Mouse (Mus musculus) neural tube, embryonic 15.5 days (tissue): Measurements from ENCODE around the gene Notch3. TPM values are rescaled to one million over a fixed set of nuclear protein-coding genes. Genes with fewer than 3 reads are reported as not detected.
"Not testable (repeated sequence)": the region's sequence is repeated elsewhere in the genome, so short reads cannot be mapped to it uniquely, and the experiment has no call there.

Source experiments
- ATAC-seq: fragments of 200-750 bp; cut with Nextera tagmentation; 2 replicates; pipeline ENCODE4 v1.8.0; 2017; ENCODE audit warnings: mild to moderate bottlenecking, moderate TSS enrichment, moderate library complexity; ENCODE audit not compliant: low FRiP score
- H3K27ac ChIP-seq: fragments of 300-500 bp; sonication (generic); replicated peaks from 2 replicates; pipeline ENCODE4 v1.5.1; 2015; ENCODE audit warnings: mild to moderate bottlenecking, inconsistent platforms
- H3K27me3 ChIP-seq: fragments of 300-500 bp; sonication (generic); replicated peaks from 2 replicates; pipeline ENCODE4 v1.6.1; 2015; ENCODE audit warnings: inconsistent platforms
- H3K36me3 ChIP-seq: fragments of 300-500 bp; sonication (generic); 2 replicates; pipeline ENCODE4 v1.6.1; 2015; ENCODE audit warnings: inconsistent platforms
- H3K4me1 ChIP-seq: fragments of 300-500 bp; sonication (generic); 2 replicates; pipeline ENCODE4 v1.6.1; 2015; ENCODE audit warnings: inconsistent platforms
- H3K4me2 ChIP-seq: fragments of 300-500 bp; sonication (generic); 2 replicates; pipeline ENCODE4 v1.6.1; 2015; ENCODE audit warnings: inconsistent platforms, mild to moderate bottlenecking, moderate library complexity
- H3K4me3 ChIP-seq: fragments of 300-500 bp; sonication (generic); replicated peaks from 2 replicates; pipeline ENCODE4 v1.5.1; 2015; ENCODE audit warnings: mild to moderate bottlenecking, inconsistent platforms
- H3K9ac ChIP-seq: fragments of 300-500 bp; sonication (generic); replicated peaks from 2 replicates; pipeline ENCODE4 v1.6.1; 2015; ENCODE audit warnings: mild to moderate bottlenecking, inconsistent platforms
- H3K9me3 ChIP-seq: fragments of 300-500 bp; sonication (generic); replicated peaks from 2 replicates; pipeline ENCODE4 v1.6.1; 2016; ENCODE audit warnings: inconsistent platforms
- WGBS: fragments of 180-500 bp; shearing (Covaris S2); methylation state at CpG from one replicate; pipeline ENCODE4 v1.1.7; 2015; ENCODE audit warnings: mixed read lengths; 5-methylcytosine and 5-hydroxymethylcytosine counted together
- polyA plus RNA-seq: library from polyadenylated mRNA; unstranded; fragments of >200 nt; fragmentation: Nextera tagmentation; extraction: Ambion mirVana; gene quantifications from 2 replicates; pipeline ENCODE4 v1.2.1, GENCODE M21; 2015

Gene Notch3
- polyA plus RNA-seq, 1 experiment from 2014 or later, result 6.1 TPM

- ATAC-seq, result no peak
- H3K9ac ChIP-seq, result no peak overlapping the region
Observed at GRCm38 (mm10) chr17:32116586-32117286, 49.9 kb downstream of the Notch3 start.

GRCm38 (mm10) chr17:32114486-32114885, 52.2 kb downstream of the Notch3 start:
- peak overlapping the region; percentile 98 for H3K4me2 ChIP-seq
- ATAC-seq, H3K36me3 ChIP-seq, H3K27me3 ChIP-seq, H3K9me3 ChIP-seq: not testable (repeated sequence)
- peak overlapping the region; percentile 60 for H3K4me3 ChIP-seq
- H3K4me1 ChIP-seq, result peaks cover 44% of the 10 kb centered on the region
- H3K27ac ChIP-seq, result peak overlapping the region; percentile 77; the same call in 1 of the 2 replicates
- 46% methylated on average over 5 of the region's 5 CpGs for WGBS
- peak overlapping the region; percentile 59 for H3K9ac ChIP-seq

More at GRCm38 (mm10) chr17:32116586-32117286, 49.9 kb downstream of the Notch3 start:
- 83% methylated on average over 6 of the region's 6 CpGs for whole genome bisulfite sequencing
- Histone ChIP-seq H3K9me3 (no peaks in the 10 kb centered on the region), H3K4me3 (no peak overlapping the region), H3K36me3 (no peaks in the 10 kb centered on the region), H3K4me2 (no peak overlapping the region), H3K4me1 (peaks cover 44% of the 10 kb centered on the region), H3K27ac (no peak overlapping the region), H3K27me3 (peaks cover 5% of the 10 kb centered on the region; the same call in 1 of the 2 replicates)

- no peaks in the 10 kb centered on the region for H3K9me3 ChIP-seq
- WGBS, result under 1% methylated on average over 56 of the region's 56 CpGs
- H3K36me3 ChIP-seq, result no peaks in the 10 kb centered on the region
- peak; percentile 68 for ATAC-seq
- peak overlapping the region; percentile 60 for H3K4me3 ChIP-seq
- H3K4me1 ChIP-seq, result peaks cover 42% of the 10 kb centered on the region
- peak overlapping the region; percentile 59 for H3K9ac ChIP-seq
- peak overlapping the region; percentile 77 for H3K27ac ChIP-seq
- peak overlapping the region; percentile 98 for H3K4me2 ChIP-seq
- peaks cover 5% of the 10 kb centered on the region for H3K27me3 ChIP-seq
Observed at GRCm38 (mm10) chr17:32113523-32114421, 52.9 kb downstream of the Notch3 start.

- ATAC-seq, result peak; percentile 40; the same call in 1 of the 2 replicates
- WGBS, result 9% methylated on average over 8 of the region's 8 CpGs
- Histone ChIP-seq H3K27ac (no peak overlapping the region), H3K4me2 (peak overlapping the region; percentile 98), H3K4me3 (peak overlapping the region; percentile 60), H3K4me1 (peaks cover 36% of the 10 kb centered on the region), H3K9me3 (no peaks in the 10 kb centered on the region), H3K36me3 (no peaks in the 10 kb centered on the region), H3K27me3 (peaks cover 5% of the 10 kb centered on the region), H3K9ac (peak overlapping the region; percentile 59; the same call in 1 of the 2 replicates)
Observed at GRCm38 (mm10) chr17:32113255-32113522, 53.5 kb downstream of the Notch3 start.

GRCm38 (mm10) chr17:32112434-32113254, 54.0 kb downstream of the Notch3 start:
- Histone ChIP-seq H3K27ac (no peak overlapping the region), H3K9ac (no peak overlapping the region), H3K9me3 (no peaks in the 10 kb centered on the region), H3K4me3 (peak overlapping the region; percentile 60), H3K4me1 (peaks cover 32% of the 10 kb centered on the region), H3K36me3 (no peaks in the 10 kb centered on the region), H3K4me2 (peak overlapping the region; percentile 98), H3K27me3 (peaks cover 5% of the 10 kb centered on the region)
- ATAC-seq, result no peak
- WGBS, result 72% methylated on average over 8 of the region's 8 CpGs

- WGBS, result 84% methylated on average over 10 of the region's 10 CpGs
- no peak overlapping the region for H3K4me3 ChIP-seq
- no peaks in the 10 kb centered on the region for H3K36me3 ChIP-seq
- peaks cover 24% of the 10 kb centered on the region for H3K4me1 ChIP-seq
- H3K9me3 ChIP-seq, result no peaks in the 10 kb centered on the region
- no peak for ATAC-seq
- H3K27ac ChIP-seq, result no peak overlapping the region
- H3K4me2 ChIP-seq, result no peak overlapping the region
- no peak overlapping the region for H3K9ac ChIP-seq
- peaks cover 5% of the 10 kb centered on the region for H3K27me3 ChIP-seq
Observed at GRCm38 (mm10) chr17:32110980-32111780, 55.5 kb downstream of the Notch3 start.

- no peak overlapping the region for H3K4me2 ChIP-seq
- no peak for ATAC-seq
- no peaks in the 10 kb centered on the region for H3K36me3 ChIP-seq
- H3K4me1 ChIP-seq, result peaks cover 24% of the 10 kb centered on the region
- peaks cover 5% of the 10 kb centered on the region for H3K27me3 ChIP-seq
- H3K9me3 ChIP-seq, result no peaks in the 10 kb centered on the region
- no peak overlapping the region for H3K27ac ChIP-seq
- H3K4me3 ChIP-seq, result no peak overlapping the region
- 66% methylated on average over 2 of the region's 2 CpGs for WGBS
- H3K9ac ChIP-seq, result no peak overlapping the region
Observed at GRCm38 (mm10) chr17:32110424-32110823, 56.2 kb downstream of the Notch3 start.

GRCm38 (mm10) chr17:32109201-32109940, 57.3 kb downstream of the Notch3 start:
- no peak overlapping the region for H3K4me2 ChIP-seq
- no peak overlapping the region for H3K27ac ChIP-seq
- no peak overlapping the region for H3K4me3 ChIP-seq
- WGBS, result 79% methylated on average over 6 of the region's 6 CpGs
- H3K36me3 ChIP-seq, result no peaks in the 10 kb centered on the region
- H3K4me1 ChIP-seq, result peaks cover 16% of the 10 kb centered on the region
- no peak for ATAC-seq
- no peak overlapping the region for H3K9ac ChIP-seq
- no peaks in the 10 kb centered on the region for H3K9me3 ChIP-seq
- H3K27me3 ChIP-seq, result no peaks in the 10 kb centered on the region; the same call in 1 of the 2 replicates

GRCm38 (mm10) chr17:32108320-32109011, 58.2 kb downstream of the Notch3 start:
- not testable (repeated sequence) for H3K27me3 ChIP-seq, H3K27ac ChIP-seq, H3K4me2 ChIP-seq, H3K4me3 ChIP-seq, H3K36me3 ChIP-seq, ATAC-seq, H3K4me1 ChIP-seq, H3K9me3 ChIP-seq, H3K9ac ChIP-seq
- WGBS, result 84% methylated on average over 5 of the region's 5 CpGs

GRCm38 (mm10) chr17:32107877-32108276, 58.8 kb downstream of the Notch3 start:
- ATAC-seq, result no peak
- no peak overlapping the region for H3K4me2 ChIP-seq
- 64% methylated on average over 5 of the region's 5 CpGs for WGBS
- H3K9ac ChIP-seq, result no peak overlapping the region
- no peaks in the 10 kb centered on the region; the same call in 1 of the 2 replicates for H3K27me3 ChIP-seq
- 0 out of 2 replicates have a peak, but pooled peaks cover 1% of the 10 kb centered on the region for H3K4me1 ChIP-seq
- H3K27ac ChIP-seq, result no peak overlapping the region
- H3K9me3 ChIP-seq, result no peaks in the 10 kb centered on the region
- no peaks in the 10 kb centered on the region for H3K36me3 ChIP-seq
- H3K4me3 ChIP-seq, result no peak overlapping the region
